Mouse (Mus musculus) cerebellum, postnatal 10 days (tissue): ENCODE measurements at regions not wholly inside any gene's neighbourhood (a gene's known extent, or its start where the extent isn't known, plus 50 kb on each side); places are given as distances from the start of the nearest gene placed in this dataset.
"Not testable (repeated sequence)": the region's sequence is repeated elsewhere in the genome, so short reads cannot be mapped to it uniquely, and the experiment has no call there.

Source experiments
- DNase-seq, 2 experiments: peaks; one replicate each; pipeline ENCODE4 v3.0.0; 2021; ENCODE audit warnings: mixed read lengths in 2 of 2

DNA sequence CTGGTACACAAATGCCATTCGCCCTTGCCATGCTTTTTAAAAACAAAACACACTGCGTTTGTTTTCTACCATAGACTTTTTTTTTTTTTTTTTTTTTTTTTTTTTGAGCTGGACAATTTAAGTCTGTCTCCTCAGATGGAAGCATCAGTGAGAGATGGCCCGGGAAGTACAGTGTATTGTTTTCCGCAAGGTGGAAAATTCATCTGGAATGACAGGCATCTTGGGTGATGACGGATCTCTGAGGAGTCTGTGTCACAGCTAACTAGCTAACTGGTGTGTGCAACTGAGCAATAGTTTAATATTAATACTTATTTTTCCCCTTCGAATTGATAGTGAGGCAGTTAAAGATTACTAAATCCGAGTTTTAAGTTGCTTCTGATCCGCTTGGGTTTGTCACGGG, 228.7 kb upstream of the Arglu1 start:
- DNase-seq: no peak

DNA sequence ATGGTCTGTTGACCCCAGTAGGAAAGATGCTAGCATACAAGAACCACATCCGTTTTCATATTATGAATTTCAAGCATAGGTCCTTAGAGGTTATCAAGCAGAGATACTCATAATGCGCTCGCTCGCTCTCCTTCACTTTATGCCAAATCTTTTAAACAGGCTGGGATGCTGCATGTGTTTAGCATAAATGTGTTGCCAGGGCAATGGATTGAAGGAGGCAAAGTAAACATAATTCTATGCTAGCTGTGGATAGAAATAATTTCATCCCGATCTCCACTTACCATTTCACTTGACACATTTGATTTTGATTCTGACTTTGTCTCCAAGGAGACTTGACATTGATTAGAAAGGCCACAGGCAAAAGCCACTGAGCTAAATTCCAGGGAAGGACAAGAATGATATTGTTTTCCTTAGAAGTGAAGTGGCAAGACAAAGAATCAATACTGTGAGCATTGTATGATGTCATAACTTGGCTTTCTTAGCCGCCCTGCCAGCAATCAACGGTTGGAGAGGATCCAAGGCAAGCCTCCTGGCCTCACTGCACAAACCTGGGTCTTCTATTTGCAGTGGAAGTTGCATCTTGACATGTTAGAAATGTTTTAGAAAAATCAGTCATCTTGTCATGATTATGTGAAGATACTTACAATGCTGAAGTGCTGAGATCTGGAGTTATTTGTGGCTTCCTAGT, 217.3 kb upstream of the Arglu1 start:
- peak; percentile 75 to 79 for DNase-seq

DNA sequence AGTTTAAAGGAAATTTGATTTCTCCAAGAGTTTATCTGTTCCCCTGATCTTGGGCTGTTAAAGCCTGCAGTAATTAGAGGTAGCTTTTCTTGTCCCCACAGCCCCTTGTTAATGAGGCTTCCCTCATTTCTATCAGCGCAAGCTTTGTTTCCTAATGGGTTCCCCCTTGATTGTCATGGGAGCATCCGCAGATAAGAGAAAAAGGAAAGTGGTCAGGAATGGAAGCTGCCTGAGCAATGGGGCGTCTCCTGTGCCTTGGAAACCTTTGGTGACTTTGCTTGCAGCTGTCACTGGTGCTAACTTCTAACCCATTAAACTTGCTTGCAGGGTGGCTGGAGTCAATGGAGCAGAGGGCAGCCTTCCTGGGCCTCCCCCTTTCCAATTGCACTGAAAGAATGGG, 202.7 kb upstream of the Arglu1 start:
- no peak for DNase-seq

- DNase-seq: no peak
Observed at GRCm38 (mm10) chr8:8877286-8877685, 187.0 kb upstream of the Arglu1 start.

GRCm38 (mm10) chr8:8876879-8877278, 186.6 kb upstream of the Arglu1 start:
- no peak for DNase-seq

GRCm38 (mm10) chr8:8876469-8876868, 186.1 kb upstream of the Arglu1 start:
- DNase-seq: peak in 1 of 2 experiments; percentile 12

DNA sequence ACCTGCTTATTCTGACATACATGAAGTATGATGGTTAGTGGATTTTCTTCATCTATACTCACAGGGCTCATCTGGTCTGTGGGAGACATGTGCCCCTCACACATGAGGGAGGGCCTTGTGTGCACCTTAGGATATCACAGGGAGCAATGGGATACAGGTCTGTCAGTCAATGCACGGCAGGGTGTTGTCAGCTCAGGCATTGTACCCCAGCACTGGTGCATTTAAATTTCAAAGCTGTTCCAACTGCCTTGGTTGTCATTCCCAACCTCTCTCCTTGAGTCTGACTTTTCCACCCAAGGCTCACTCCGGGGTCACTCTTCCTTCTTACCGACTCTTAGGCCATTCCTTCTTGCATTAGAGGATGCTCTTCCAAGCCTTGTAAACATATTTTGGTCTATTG, 181.6 kb upstream of the Arglu1 start:
- no peak for DNase-seq

DNA sequence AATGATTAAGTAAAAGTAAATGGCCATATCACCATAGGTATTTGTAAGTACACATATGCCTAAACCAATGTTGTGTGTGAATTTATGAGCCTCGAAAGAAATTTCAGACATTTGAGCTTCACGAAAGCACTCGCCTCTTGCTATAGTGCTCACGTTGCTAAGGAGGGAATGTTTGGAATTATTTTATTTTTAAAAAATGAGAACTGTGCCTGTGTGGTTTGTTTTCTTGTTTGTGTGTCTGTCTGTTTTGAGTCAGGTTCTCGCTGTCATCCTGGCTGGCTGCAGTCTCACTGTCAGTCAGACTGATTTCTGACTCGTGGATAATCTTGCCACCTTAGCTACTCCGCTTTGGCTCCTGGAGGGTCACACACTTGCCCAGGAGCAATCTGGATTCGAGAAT, 180.7 kb upstream of the Arglu1 start:
- DNase-seq: peak in 1 of 2 experiments; percentile 12

GRCm38 (mm10) chr8:8870487-8870886, 180.2 kb upstream of the Arglu1 start:
- DNase-seq: peak; percentile 16 to 32

- DNase-seq: no peak
Observed at GRCm38 (mm10) chr8:8869338-8869737, 179.0 kb upstream of the Arglu1 start.

- DNase-seq: no peak
Observed at GRCm38 (mm10) chr8:8867924-8868323, 177.6 kb upstream of the Arglu1 start.

DNA sequence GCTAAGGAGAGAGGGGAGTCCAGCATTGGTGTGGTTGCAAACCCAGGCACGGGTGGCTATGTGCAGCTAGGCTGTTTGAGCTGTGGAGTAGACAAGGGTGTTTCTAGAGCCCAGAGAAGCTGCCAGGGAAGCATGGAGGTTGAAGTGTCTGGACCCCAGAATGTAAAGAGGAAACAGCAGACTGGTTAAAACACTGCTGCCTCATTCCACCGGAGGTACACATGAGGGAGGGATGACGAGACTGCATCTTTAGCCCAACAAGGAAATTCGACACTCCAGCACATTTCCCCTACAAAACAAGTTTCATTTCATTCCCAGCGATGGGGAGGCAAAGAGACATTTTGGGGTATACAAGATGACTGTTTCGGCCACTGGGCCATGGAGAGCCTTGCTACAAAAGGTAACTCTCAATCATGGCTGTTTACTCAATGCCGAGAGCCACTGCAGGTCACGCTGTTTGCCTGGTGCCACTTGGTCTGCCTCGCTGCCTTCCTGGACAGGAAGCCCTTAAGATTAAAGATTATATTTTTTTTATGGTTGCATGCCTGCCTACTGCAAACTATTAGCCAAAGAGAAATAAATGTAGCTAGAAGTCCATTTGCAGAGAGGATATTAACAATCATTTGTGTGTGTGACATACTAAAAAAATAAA, 176.9 kb upstream of the Arglu1 start:
- no peak for DNase-seq

- peak; percentile 29 to 53 for DNase-seq
Observed at GRCm38 (mm10) chr8:8862767-8863166, 172.4 kb upstream of the Arglu1 start.

DNA sequence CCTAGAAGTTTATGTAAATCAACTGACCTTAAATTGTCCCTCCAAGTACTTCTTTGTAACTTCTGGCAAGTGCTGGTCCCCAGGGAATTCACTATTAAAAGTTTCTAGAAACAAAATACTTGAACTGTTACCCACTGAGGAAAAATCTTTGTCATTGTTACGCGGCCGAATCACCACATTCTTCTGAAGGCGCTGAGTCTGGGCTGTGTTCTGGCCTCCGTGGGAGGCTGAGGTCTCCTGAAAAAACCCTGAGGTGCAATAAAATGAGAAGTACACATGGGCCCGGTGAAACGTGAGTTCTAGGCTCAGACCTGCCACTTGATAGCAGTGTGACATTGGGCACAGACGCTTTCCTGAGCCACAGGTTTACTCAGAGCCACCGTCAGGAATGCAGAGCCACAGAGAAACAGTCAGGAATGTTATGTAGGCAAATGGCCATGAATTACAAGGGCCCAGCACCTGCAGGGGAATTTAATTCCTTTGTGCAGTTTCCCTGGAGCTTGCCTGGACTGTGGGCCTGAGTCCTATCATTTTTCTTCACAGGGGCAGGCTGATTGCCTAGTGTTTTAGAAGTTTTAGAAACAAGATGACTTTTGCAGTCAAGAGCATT, 171.1 kb upstream of the Arglu1 start:
- no peak for DNase-seq

- peak; percentile 68 for DNase-seq
Observed at GRCm38 (mm10) chr8:8858636-8859035, 168.3 kb upstream of the Arglu1 start.

- no peak for DNase-seq
Observed at GRCm38 (mm10) chr8:8852656-8853366, 162.5 kb upstream of the Arglu1 start.

- DNase-seq: no peak
Observed at GRCm38 (mm10) chr8:8851271-8851670, 160.9 kb upstream of the Arglu1 start.

GRCm38 (mm10) chr8:8850766-8851165, 160.4 kb upstream of the Arglu1 start:
- DNase-seq: no peak

DNA sequence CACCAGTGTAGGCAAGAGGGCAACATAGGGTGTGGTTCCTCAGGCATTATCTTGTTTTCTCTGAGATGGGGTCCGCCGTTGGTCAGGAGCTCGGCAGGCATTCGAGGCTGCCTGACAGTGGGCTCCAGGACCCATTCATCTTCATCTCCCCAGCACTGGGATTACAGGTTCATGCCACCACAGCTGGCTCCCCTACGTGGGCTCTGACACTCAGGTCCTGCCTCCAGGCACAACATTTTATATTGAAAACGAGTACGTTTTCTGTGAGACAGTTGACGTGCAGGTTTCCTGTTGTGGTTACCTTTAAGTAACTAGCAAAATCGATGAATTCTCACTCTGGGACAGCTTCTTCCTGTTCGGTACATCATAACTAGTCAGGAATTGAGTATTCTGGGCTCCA, 157.3 kb upstream of the Arglu1 start:
- DNase-seq: no peak

- DNase-seq: no peak
Observed at GRCm38 (mm10) chr8:8842326-8842725, 152.0 kb upstream of the Arglu1 start.

GRCm38 (mm10) chr8:8836166-8836565, 145.8 kb upstream of the Arglu1 start:
- DNase-seq: not testable (repeated sequence)

GRCm38 (mm10) chr8:8831306-8831705, 141.0 kb upstream of the Arglu1 start:
- no peak for DNase-seq

GRCm38 (mm10) chr8:8829230-8829629, 138.9 kb upstream of the Arglu1 start:
- DNase-seq: no peak

DNA sequence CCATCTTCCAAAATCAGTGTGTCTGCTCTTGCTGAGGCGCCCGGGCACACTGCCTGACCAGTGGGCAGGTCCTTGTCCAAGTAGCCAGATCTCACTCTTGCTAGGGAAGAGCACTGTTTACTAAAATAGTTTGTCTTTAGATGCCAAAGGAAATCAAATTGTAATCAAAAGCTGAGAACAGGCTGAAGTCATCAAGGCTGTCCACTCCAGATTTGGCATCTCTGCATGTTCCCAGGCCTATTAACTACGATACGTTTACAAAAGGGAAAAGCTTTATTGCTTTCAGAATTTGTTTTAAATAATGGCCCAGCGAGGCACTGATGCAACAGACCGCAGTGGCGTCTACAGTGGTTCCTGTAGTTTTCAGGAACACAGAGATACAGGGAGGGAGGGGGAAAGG, 137.2 kb upstream of the Arglu1 start:
- no peak for DNase-seq
